Mouse (Mus musculus) retina, postnatal 7 days (tissue): ENCODE results near the gene Ctsr.
"Not testable (repeated sequence)": the region's sequence is repeated elsewhere in the genome, so short reads cannot be mapped to it uniquely, and the experiment has no call there.

Source experiments
- DNase-seq: peaks from one replicate; pipeline ENCODE4 v3.0.0-alpha.2; 2012; ENCODE audit warnings: low read depth, low spot score

Ctsr gene

DNA sequence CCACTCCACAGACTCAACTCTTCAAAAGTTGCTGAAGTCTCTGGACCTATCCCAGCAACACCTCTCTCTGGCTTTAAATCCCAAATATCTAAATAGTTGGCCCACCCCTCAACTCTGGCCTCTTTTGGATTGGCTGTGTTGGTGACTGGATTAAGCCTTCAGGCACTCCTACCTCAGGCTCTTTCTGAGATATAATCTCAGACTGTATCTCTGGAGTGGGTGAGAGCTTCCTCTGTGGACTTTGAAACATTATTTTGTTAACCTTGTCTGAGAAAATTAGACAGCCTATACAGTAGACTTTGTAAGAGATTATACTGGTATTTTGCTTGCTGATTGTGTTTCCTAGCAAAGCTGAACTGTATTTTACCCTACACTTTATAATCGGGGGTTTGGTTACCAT is at the start of gene Ctsr:
Gene Ctsr, minus strand, starts transcription at position 101 of the 400 bp plus-strand sequence.
- no peak for DNase-seq

GRCm38 (mm10) chr13:61203310-61203709 is 39.3 kb upstream of the Ctsr start, which contains the start of gene Cts6:
TSS of gene Cts6 (minus strand) at chr13:61203410.
- DNase-seq = no peak

DNA sequence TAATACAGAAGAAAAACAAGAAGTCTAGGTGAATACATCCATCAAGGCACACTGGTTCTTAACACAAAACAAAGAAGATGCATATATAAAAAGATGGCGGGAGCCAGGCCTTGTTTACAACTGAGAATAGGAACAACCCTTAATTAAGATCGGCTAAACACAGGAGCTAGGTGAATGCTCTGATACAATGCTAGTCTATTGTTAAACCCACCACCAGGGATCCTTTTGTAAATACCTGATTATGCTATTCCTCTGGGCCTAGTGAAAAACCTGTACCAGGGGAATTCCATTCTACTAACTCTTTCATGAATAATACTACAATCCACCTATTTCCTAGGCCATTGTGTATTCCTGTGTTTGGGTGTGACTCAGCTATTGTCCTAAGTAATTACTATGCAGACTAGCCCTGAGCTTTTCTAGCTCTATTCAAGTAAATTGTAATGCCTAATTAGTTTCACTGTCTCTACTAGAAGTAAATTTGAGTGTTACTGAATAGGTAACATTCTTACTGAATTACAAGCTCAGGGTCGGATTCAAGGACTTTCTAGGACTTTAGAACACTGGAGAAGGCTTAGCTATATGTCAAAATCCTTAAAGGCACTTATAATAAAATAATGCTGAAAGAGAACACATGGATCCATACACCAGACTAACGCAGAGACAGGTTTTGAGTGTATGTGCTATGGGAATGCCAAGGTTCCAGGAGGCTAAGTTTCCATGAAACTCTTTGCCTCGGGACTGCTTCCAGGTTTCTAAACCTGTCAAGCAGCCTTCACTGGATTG is 21.3 kb upstream of the Ctsr start:
- DNase-seq = not testable (repeated sequence)

GRCm38 (mm10) chr13:61164622-61165021 is 566 bp upstream of the Ctsr start:
- no peak for DNase-seq
